Mouse (Mus musculus): ENCODE results near the gene Ogn.
"Not testable (repeated sequence)": the region's sequence is repeated elsewhere in the genome, so short reads cannot be mapped to it uniquely, and the experiment has no call there.

Ogn gene

GRCm38 (mm10) chr13:49607714-49608113 lies at the start of gene Ogn:
Gene Ogn (plus strand): TSS chr13:49608046.
- no peak for DNase-seq (ENCODE audit: low spot score)

- DNase-seq (ENCODE audit: low spot score), result no peak
Measured at GRCm38 (mm10) chr13:49559185-49559584, 48.7 kb upstream of the Ogn start.

GRCm38 (mm10) chr13:49560886-49561285 lies 47.0 kb upstream of the Ogn start:
- DNase-seq (ENCODE audit: low spot score), result no peak

- no peak for DNase-seq (ENCODE audit: low spot score)
Measured at GRCm38 (mm10) chr13:49564347-49564746, 43.5 kb upstream of the Ogn start.

- no peak for DNase-seq (ENCODE audit: low spot score)
Measured at GRCm38 (mm10) chr13:49570371-49570770, 37.5 kb upstream of the Ogn start.

- DNase-seq (ENCODE audit: low spot score), result no peak
Measured at GRCm38 (mm10) chr13:49571418-49571817, 36.4 kb upstream of the Ogn start.

DNA sequence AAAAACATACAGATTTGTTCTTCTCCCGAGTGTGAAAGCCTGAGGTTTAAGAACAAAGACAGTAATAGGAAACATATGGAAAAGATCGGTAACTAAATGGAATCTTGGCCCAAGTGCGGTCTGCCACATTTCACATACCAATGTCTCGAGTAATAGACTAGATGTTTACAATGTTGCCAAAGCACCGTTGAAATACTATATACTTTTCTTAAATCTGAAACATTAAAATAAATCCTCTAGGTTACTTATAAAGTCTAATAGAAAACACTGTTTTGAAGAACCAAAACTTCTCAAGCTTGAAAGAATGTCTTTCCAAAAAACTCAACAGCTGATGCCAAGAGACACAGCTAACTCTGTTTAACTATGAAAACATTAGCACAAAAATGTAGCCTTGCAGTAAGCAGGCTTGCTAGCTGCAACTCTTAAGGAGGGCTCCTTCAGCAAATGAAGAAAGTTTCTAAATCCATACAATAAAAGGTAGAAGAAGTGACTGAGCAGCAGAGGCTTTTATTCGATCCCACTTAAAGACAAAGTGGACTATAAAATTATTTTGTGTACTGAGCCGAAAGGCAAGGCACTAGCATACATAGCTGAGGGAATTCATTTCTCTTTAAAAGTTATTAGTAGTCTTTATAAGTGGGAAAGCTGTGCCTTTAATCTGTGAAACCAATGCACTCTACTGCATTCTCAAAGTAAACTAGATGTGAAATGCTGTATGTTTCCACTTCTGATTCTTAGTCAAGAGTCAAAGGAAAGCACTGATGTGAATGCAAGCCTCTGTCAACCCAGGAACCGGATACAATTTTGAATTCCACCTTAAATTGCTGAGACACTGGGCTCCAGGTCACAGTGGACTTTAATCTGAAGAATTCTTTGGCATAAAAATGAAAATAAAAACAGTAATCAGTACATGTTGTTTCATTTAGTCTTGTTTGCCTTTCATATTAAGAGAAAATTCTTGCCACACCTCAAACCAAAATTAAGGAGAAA lies 26.0 kb upstream of the Ogn start, which contains the start of gene Omd:
Gene Omd (plus strand): TSS at position 922 of the 990 bp plus-strand sequence.
- DNase-seq (ENCODE audit: low spot score), result no peak

DNA sequence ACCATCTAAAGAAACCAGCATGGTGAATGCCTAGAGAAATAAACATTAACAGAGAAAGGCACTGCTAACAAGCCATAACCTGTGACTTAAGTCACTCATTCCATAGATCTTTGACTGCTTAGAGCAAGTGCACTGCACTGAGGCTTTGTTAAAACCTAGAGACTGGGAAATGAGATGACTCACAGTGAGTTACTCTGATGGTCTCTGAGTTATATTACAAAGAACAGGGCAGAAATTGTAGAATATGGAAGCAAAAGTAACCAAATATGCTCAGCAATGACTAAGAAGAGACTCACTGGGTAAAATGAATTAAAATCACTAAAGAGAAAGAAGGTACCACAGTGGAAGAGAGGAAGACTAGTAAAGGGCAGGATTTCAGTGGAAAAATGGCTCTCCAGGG lies 24.0 kb upstream of the Ogn start:
- no peak for DNase-seq (ENCODE audit: low spot score)

GRCm38 (mm10) chr13:49584307-49585005 lies 23.4 kb upstream of the Ogn start:
- DNase-seq (ENCODE audit: low spot score), result no peak

GRCm38 (mm10) chr13:49586062-49586461 lies 21.8 kb upstream of the Ogn start:
- no peak for DNase-seq (ENCODE audit: low spot score)

- not testable (repeated sequence) for DNase-seq (ENCODE audit: low spot score)
Measured at GRCm38 (mm10) chr13:49602541-49602940, 5.3 kb upstream of the Ogn start.

DNA sequence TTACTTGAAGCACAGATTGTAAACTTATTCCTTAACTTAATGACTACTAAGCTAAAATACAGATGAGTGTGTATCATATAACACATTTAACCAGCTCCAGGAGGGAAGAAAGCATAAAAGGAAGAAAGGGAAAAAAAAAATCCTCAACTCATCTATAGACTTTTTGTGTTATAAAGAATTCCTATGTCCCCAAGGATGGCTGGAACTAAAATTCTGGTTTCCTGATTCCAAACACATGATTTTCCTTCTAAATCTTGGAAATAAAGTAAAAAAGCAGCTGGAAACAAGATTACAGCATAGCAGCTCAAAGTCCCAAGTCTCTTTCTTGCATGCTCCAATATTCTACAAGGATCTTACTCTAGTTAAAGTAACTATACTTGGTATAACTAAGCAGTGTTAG lies 4.2 kb upstream of the Ogn start:
- DNase-seq (ENCODE audit: low spot score), result no peak

GRCm38 (mm10) chr13:49608589-49609322 lies 910 bp downstream of the Ogn start:
- no peak for DNase-seq (ENCODE audit: low spot score)

- no peak for DNase-seq (ENCODE audit: low spot score)
Measured at GRCm38 (mm10) chr13:49617021-49617420, 9.2 kb downstream of the Ogn start.

GRCm38 (mm10) chr13:49618365-49618764 lies 10.5 kb downstream of the Ogn start:
- DNase-seq (ENCODE audit: low spot score), result no peak

DNA sequence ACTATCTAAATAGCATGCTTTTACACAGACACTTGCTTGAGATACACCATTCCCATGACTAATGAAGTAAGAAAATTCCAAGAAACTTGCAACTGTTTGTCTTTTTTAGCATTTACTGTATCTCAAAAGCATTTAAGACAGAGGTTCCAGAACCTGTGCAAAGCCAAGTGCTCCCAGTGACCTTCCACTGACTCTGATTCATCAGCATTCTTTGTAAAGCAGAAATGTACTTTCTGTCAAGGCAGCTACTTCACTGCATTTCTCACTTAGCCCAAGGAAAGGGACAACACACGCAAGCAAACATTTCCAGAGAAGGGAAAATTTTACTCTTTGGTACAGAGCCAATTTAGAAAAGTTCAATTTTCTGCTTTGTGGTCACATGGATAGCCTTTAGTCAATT lies 15.4 kb downstream of the Ogn start:
- DNase-seq (ENCODE audit: low spot score), result no peak

DNA sequence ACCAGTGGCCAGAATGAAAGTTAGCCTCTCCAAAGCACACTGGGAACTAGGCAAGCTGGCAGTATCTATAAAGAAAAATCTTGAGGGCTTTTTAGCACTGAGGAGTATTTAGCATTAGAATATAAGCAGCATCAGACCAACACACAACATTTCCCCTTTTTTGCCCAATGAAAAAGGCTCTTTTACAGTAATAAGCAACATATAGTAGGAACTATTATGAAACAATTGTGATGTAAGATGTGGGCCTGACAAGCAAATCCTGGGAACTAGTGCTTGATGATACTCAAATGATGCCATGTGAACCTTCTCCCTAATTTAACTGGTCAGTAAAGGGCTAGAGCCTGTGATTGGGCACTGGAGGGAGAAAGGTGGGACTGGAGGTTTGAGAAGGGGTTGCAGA lies 20.3 kb downstream of the Ogn start:
- no peak for DNase-seq (ENCODE audit: low spot score)

GRCm38 (mm10) chr13:49629076-49629475 lies 21.2 kb downstream of the Ogn start:
- no peak for DNase-seq (ENCODE audit: low spot score)

DNA sequence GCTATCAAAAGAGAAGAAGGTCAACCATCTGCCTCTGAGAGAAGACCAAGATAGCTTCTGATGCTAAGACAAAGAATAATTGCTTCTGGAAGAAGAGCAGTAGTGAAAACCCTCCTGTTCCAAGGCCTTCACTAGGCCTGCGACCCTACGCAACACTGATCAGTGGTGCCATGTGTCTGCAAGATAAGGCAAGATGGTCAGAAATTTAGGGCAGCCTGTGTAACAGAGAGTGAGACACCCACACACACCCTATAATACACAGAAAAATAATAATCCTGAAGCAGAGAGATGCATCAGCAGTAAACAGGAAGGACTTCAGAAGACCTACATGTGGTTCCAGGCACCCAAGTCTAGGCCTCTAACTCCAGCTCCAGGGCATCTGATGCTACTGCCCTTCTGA lies 32.1 kb downstream of the Ogn start:
- DNase-seq (ENCODE audit: low spot score), result no peak

GRCm38 (mm10) chr13:49642650-49643049 lies 34.8 kb downstream of the Ogn start:
- no peak for DNase-seq (ENCODE audit: low spot score)

DNA sequence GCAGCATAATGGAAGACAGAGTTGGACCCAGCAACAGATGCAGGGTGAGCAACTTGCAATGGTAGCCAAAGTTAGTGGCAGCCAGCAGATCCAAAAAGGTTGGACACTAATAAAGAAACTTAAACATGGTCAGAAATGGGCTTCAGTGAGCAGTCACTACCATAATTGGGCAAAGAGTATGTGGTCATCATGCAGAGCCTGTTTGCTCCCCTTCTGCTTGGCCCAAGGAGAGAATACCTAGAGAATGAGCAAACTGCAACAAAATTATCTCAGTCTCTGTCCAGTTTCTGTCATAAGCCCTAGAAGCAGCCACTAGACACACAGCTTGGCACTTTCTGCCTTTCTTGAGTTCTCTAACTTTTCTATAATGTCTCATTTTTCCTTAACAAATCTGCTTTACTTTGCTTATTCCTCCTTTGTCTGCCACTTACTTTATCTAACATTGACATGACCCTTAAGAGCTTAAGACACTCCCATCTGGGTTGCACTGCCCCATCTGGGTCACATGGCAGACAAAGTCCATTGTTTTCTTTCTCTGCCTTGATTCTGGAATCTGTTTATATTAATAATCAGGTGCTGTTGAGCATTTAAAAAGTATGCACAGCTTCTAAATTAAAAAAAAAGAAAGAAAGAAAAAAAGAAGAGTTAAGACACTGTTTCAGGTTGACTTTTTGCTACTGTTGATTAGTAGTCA lies 36.0 kb downstream of the Ogn start:
- DNase-seq (ENCODE audit: low spot score), result no peak

All from MN1 (cell line).